Mouse (Mus musculus): ENCODE results near the gene Lonp1.

The Lonp1 gene

GRCm38 (mm10) chr17:56585171-56585821 lies 41.4 kb downstream of the Lonp1 start:
- peak; percentile 97 for DNase-seq

GRCm38 (mm10) chr17:56584257-56585130 lies 42.2 kb downstream of the Lonp1 start, which contains the start of the genes Safb2 and Safb:
TSS of gene Safb2 (minus strand) at chr17:56584585.
TSS of gene Safb (plus strand) at chr17:56584825.
- peak; percentile 100 for DNase-seq

GRCm38 (mm10) chr17:56583611-56584256 lies 43.0 kb downstream of the Lonp1 start:
- peak; percentile 97 for DNase-seq

- no peak for DNase-seq
Observed at GRCm38 (mm10) chr17:56583071-56583470, 43.6 kb downstream of the Lonp1 start.

GRCm38 (mm10) chr17:56572939-56573338 lies 53.7 kb downstream of the Lonp1 start:
- no peak for DNase-seq

GRCm38 (mm10) chr17:56572154-56572553 lies 54.5 kb downstream of the Lonp1 start:
- DNase-seq, result no peak

- no peak for DNase-seq
Observed at GRCm38 (mm10) chr17:56570287-56570686, 56.4 kb downstream of the Lonp1 start.

GRCm38 (mm10) chr17:56567370-56567769 lies 59.3 kb downstream of the Lonp1 start:
- DNase-seq, result no peak

GRCm38 (mm10) chr17:56566918-56567317 lies 59.8 kb downstream of the Lonp1 start:
- no peak for DNase-seq

GRCm38 (mm10) chr17:56566293-56566692 lies 60.4 kb downstream of the Lonp1 start:
- no peak for DNase-seq
